Mouse (Mus musculus) cerebellum, adult 11-12 months (tissue): ENCODE results near the gene Lfng.

Source experiments
- DNase-seq: peaks from one replicate; pipeline ENCODE4 v3.0.0; 2022

Lfng gene

DNA sequence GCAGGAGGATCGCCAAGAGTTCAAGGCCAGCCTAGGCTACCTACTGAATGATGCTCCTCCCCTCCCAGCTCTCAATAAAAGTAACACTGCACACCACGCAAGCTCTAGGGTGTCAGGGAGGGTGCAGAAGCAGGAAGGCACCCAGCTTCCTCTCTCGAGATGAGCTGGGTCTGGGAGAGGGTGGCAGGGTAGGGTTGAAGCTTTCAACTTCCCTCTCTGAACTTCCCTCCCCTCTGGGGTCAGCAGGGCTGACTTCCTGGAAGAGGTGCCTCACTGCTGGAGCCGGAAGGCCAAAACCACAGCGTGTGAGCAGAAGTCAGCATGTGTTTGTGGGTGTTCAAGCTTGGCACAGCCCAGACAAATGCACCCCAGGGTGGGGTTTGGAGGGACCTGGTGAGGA, 10.6 kb downstream of the Lfng start:
- DNase-seq, result no peak

DNA sequence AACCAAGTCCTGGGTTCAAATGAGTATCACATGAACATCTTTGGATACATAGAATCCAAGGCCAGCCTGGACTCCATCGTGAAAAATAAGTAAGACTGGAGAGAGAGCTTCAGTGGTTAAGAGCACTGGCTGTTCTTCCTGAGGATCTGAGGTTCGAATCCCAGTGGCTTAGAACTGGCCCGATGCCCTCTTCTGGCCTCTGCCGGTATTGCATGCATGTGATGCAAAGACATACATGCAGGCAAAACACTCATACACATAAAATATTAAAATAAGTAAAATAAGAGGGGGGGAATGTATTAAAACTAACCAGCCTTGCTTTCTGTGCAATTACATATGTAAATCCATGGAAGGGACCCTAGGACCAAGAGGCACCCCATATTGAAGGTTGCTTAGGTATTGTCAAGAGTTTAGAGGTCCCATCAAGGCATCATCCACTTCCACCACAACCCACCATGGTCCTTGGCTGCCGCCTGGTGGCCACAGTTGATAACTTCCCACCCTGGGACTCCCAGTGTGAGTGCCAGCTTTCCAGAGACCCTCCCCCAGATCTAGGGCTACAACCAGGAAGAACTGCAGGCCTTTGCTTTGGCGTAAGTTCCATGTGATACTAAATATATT, 12.1 kb downstream of the Lfng start:
- no peak for DNase-seq

DNA sequence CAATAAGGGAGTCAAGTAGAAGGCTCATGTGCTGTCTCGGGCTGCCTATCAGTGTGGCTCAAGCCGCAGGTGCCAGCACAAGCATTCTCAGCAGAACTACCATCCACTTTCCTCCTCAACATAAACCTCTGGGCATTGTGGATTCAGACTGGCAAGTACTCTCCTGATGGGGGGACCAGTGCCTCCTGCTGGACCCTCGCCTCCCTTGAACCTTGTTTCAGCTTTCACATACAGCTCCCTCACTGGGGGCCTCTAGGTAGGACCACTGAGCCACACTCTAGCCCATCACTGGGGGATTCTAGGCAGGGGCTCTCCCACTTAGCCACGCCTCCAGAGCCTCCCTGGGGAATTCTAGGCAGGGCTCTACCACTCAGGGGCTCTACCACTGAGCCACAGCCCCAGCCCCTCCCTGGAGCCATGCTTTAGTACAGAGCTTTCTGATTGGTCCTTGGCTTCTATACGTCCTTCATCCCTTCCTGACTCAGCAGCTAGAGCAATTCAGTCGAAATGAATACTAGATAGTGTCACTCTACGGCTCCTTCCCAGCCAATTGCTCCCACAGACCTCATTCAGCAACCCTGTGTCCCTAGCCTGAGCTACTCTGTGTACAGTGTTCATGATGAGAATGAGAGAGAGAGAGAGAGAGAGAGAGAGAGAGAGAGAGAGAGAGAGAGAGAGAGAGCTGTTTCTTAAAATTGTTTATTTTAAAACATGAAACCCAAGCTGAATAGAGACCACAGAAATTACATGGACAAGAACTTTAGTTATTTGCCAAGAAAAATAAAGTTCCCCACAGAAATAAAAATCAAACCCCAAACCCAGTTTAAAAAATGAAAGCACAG, 13.0 kb downstream of the Lfng start:
- DNase-seq, result no peak

DNA sequence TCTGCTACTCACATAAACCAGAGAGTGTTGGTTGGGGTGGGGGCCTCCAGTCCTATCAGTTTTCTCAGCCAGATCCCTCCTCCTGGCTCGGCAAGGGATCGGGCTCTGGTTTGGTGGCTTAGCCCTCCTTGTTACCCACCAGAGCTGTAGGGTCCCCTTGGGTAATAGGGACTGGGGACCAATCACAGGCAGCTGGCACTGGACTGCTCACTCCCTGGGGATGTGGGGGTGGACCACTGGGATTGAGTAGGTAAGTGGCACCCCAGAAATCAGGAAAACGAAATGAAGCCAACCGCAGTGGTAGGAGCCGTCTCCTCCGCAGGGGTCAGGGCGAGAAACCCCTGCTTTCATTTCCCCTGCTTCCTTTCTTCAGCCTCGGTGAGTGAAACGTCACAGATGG, 14.0 kb downstream of the Lfng start:
- no peak for DNase-seq

DNA sequence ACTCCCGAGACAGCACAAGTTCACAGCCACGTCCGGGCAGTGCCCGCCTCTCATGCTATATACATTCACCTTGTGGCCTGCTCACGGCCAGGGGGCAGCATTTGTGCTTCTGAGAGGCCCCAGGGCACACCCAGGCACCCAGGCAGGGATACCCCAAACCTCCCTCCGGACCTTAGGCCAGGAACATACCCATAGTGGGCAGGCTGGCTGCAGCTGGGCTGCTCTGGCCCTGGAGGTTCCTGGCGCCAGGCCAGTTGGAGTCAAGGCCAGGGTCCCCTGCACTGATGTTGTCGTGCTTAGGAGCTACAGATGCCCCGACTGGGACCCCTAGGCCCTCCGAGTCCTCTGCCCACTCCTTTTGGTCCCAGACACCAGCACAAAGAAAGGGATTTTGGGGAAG, 14.4 kb downstream of the Lfng start:
- DNase-seq, result no peak

DNA sequence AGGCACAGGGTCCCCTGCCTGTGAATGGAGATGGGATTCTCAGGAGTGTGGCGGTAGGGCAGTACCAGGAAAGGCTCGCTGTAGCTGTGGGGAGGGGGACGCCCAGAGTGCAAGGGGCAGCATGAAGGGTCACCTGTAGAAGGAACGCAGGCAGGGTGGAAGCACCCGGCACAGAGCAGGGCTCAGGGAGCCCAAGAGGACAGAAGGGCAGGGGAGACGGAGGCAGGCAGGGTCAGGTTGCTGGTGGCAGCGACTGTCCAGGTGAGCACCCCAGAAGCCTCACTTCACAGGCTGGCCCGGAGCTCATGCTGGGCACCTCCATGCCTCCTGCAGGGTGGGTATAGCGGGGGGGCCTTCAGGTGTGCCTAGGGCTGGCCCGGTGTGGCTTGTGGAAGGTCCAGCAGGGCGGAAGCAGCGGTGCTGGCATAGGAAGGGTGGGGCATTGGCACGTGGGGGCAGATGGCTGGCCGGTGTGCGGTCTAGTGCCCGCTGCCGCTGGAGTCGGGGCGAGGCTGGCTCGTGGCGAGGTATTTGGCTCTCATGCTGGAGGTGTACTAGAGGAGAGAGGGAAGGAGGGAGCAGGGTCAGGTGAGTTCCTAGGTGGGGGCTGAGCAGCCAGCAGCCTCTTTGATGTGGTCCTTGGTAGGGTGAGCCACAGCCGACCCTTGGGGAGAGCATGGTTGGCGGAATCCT, 16.0 kb downstream of the Lfng start:
- DNase-seq, result no peak

DNA sequence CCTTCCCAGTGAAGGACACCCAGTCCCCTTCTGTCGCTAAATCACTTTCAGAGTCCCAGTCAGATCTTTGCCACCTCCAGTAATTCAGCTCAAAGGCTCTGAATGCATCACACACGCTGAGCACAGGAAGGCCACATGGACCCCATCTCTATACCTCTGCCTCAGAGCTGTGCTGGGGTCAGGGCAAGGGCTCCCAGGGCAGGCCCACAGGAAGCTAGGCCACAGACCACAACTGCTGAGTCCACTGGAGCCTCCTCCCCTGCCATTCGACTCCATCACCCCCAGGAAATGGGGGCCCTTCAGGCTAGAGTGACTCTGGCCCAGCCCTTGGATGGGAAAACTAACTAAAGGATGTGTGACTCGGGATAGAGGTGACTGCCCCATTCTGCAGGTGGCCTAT, 16.7 kb downstream of the Lfng start:
- DNase-seq, result no peak

DNA sequence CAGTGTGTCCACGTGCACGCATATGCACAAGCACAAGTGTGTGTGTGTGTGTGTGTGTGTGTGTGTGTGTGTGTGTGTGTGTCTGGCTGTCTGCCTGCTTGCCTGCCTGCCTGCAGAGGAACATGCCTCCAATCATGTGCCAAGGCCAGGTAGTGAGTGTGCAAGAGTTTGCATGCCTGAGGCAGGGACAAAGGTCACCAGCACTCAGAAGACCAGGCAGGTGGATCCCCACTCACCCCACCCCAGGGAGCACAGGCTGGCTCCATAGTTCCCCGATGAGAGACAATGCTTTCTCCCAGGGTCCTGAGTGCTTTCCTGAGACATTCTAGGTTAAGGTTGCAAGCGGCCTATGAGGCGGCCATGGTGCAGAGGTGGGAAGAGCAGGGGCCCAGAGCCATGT, 17.1 kb downstream of the Lfng start:
- DNase-seq, result no peak

DNA sequence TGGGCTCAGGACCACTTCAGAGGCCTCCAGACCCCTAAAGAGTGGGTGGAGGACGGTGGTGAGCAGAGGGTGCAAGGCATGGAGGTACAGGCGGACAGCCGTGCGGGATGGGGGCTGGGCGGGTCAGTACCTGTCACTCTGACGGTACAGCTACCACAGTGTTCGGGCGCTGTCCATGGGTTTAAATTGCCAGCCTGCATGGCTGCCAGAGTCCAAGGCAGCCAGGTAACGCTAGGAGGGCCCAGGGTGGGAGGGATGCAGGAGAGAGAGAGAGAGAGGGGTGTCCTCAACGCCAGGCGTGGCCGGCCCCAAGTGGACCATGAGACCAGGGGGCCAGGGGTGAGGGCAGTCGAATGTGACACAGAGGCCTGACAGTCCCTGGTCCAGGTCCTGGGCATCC, 17.8 kb downstream of the Lfng start:
- no peak for DNase-seq

DNA sequence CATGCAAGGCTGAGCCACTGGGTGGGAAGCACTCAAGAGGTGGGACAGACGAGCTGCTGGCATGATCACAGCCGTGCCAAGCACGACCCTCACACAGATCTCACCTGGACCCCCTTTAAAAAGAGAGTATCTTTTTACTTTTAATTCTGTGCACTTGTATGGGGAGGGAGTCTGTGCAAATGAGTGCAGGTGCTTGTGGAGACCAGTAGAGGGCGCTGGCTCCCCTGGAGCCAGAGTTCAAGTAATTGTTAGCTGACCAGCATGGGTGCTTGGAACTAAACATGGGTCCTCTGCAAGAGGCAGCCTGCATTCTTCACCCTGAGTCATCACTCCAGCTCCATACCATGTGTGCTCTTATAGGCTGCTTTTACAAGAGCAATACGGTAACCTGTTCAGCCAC, 20.5 kb downstream of the Lfng start:
- no peak for DNase-seq

DNA sequence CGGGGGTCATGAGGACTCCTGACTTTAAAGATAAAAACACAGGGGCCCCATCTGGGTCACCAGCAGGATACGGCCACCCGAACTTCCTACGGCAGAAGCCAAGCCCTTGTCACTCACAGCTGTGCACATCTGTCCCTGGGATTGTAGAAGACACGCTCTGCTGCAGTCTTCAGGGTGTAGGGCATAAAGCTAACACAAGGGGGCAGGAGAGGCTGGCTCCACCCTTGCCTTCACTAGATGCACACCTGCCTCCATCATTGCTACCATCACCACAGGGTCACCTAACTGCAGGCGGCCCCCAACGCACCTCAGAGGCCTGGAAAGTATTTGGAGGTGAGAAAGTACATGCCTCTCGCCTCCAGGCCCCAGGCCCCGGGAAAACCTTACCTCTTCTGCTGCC, 21.9 kb downstream of the Lfng start:
- DNase-seq, result no peak

DNA sequence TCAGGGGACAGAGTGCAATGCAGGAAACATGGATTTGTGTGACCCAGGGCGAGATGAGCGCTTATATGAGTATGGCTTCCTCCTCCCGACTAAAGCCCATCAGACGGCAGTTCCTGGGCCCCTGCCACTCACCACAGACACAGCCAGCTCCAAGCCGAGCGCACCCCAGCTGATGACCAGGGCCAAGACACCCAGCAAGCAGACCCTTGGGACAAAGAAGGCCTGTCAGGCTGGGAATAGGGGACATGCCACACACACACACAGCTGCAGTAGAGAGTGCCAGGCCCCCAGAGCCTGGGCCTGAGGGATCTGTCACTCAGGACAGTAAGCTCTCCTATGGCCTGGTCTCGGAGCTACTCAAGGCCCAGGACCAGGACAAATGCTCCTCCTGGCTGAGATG, 26.3 kb downstream of the Lfng start:
- DNase-seq, result no peak

DNA sequence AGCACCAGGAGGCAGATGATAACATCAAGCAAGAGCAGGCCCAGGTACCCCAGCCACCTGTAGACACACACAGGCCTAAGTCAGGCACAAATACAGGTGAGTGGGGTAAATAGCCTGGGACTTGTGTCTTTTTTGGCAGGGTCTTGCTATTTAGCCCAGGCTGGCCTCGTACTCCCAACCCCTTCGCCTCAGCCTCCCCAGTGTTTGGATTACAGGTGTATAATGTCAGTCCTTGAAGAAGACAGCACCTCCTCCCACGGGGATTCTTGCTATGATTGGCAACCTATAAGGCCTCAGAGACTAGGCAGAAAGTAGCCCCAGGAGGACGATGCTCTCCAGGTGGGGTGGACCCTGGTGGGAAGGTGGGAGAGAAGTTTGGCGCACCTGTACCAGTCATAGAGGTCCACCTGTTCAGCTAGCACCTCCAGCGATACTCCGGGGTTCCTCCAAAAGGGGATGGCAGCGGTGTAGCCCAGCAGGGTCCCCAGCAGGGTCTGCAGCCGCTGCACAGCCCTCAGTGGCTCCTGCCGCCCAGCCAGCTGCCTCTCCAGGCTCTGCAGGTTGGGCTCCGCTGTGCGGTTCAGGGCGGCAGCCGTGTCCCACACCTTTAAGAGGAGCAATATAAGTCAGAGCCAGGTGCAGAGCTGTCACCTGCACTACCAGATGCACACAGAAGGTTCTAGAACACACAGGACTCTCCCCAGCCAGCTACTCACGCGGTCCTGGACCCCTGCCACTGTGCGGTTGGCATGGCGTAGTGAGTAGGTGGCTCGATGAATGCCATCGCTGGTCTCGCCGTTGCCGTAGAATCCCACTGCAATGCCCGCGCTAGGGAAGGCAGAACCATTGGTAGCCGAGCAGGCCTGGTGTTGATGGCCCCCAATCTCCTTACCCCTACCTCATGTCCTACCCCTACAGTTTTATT, 27.9 kb downstream of the Lfng start:
- DNase-seq, result no peak

DNA sequence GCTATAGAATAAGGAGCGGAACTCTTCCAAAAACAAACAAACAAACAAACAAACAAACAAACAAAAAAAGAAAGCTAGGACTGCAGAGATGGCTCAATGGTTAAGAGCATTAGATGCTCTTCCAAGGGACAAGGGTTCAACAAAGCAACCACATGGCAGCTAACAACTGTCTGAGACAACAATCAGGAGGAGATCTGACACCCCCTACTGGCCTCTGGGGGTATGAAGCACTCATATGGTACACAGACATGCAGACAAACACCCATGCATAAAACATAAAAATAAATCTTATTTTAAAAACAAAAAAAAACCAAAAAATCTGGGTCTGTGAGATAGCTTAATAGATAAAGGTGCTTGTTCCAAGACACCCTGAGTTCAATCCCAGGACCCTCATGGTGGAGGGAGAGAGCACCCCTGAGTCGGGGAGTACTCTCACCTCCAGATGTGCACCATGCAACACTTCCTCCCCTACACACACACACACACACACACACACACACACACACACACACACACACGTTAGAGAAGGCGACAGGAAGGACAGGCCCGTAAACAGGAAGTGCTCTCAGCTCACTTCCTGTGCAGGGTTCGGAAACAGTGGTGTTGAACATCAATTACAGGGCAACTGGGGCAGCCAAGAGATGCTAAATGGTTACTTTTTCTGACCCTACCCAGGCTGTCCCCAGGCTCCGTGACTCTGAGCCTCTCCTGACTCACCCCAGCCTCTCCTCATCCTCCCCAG, 29.4 kb downstream of the Lfng start:
- no peak for DNase-seq

DNA sequence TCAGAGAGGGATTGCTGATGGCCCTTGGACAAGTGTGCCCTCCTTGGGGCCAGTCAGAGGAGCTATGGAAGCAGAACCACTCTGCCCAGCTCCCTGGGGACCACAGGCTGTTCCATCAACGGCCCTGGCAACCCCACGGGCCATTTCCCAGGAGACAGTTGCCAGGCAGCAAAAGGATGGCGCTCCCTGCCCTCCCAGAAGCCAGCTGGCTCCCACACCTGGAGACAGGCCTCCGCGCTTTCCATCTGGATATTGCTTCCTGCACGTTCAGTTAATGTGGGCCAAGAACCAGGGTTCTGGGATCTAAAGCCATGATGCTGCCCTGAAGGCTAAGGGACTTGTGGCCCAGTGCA, 29.9 kb downstream of the Lfng start:
- DNase-seq, result no peak

DNA sequence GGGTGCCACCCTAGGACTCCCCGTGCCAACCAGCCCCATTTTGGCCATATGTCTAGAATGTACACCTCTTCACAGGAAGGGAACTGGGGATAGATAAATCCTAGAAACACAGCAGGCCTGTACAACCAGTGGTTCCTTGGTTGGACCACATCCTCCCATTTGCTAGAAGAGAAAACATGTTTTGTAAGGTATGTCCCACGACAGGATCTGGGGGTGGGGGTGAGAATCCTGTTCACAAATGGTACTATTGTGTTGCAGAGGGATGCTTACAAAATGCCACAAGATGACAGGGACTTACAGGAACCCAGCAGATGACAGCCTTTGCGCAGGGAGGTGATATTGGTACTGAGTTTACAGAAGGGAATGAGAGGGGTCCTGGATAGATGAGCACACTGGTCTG, 30.9 kb downstream of the Lfng start:
- no peak for DNase-seq

DNA sequence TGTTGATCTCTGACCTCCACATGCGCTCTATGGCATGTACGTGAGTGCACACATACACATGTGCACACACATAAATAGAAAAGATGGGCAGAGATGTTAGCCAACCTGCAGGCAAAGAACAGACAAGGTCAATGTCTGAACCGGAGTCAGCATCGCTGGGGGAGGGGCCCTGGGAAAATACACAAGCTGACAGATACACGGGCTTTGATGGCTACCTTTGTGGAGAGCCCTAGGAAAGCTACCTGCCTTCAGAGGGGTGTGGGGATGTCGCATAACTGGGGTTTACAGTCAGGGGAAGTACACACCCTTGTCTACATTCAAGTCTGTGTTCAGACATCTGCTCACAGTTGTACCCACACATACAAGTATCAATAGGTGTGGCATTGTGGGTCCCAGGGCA, 31.4 kb downstream of the Lfng start:
- no peak for DNase-seq

DNA sequence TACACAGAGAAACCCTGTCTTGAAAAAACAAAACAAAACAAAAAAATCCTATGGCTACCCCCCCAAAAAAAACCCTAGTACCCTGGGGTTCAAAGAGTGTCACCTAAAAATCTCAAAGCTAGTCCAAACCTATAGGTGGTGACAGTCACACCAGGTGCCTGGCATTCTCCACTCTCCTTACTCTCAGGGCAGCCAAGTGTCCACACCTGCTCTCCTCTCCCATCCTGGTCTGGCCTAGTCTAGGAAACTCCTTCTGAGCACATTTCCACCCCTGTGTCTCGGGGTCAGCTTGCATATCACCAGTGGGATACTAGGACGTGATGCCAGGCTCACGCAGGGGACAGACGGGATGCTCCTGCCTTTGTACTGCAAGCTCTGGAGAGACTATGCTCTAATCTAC, 32.2 kb downstream of the Lfng start:
- no peak for DNase-seq

DNA sequence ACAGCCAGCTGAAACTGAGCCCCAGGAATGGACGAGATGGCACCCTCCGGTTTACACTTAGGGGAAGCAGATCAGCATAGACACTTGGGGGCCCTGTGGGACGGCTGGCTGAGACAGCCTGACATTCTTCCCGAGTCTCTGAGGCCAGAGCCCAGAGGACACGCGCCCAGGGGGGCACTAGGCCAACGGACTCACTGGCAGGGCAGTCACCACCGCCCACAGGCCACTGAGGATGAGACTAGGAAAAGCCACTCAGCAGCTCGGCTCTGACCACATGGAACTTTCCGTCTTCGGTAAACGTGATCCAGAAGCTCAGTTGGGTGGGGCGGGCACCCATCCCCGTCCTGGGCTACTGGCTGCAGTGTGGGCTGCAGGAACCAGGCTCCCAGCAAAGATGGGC, 32.8 kb downstream of the Lfng start:
- no peak for DNase-seq

DNA sequence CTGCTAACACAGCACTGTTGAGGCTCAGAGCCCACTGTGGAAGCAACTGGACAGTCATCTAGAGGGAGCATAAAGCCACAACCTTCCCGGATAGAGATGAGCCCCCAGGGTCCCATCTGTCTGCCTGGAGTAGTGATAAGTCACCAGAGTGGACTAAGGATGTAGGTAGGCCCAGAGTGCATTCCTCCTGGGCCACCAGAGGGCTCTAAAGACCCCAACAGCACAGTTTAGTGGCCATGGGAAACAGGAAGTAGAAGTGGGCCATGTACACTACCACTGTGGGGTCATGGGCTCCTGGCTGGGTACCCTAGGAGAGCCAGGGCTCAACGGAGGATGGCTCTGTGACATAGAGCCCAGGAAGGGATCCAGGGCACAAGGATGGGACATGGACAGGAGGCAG, 33.7 kb downstream of the Lfng start:
- DNase-seq, result no peak

DNA sequence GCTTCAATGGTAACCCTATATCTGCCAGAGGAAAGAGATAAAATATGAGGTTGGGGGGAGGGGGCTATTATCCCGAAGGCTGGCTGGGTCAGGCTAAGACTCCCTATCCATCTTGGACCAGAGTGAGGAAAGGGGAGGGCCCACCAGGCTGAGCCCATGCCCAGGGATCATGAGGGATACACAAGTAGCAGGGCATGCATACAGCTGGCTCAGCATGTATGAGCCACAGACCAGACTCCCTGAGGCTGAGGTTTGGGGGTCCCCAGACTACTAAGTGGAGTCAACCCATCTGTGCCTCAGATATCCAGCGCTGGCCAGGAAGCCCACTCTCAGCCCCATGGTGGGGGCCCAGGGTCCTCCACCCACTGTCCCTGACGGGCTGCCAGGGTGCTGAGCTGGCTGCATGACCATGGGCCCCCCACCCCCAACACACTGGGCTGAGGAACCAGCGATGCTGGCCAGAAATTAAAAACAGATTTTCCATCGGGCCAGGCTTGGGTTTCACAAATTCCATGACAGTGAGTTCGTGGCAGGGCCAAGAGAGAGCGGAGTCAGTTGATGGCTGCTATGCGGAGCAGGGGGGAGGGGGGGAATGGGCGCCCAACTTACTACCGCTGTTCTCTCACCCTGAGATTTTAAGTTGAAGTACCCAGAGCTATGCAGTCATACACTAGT, 34.3 kb downstream of the Lfng start:
- no peak for DNase-seq

DNA sequence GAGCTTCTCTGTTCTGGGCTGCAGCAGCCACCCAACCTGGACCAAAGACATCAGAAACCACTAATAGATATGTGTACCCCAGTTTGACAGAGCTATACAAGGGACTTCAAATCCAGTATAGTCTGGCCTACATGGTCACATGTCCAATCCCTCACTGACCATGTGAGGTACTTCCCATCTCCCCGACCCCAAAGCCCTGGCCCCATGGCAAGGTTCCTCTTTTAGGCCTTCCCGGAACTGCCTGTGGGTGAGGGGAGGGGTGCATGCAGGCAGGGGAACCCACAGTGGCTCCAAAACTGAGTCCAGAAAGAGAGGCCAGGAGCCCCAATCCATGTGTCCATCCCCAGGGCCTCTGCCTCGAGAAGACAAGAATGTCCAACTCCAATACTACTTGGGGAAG, 35.0 kb downstream of the Lfng start:
- DNase-seq, result no peak
